Mouse (Mus musculus): Measurements from ENCODE around the gene Snap91. TPM values are rescaled to one million over a fixed set of nuclear protein-coding genes. Genes with fewer than 3 reads are reported as not detected.

Snap91 gene
- polyA plus RNA-seq, 1 experiment from 2014 or later, result 8.4 TPM

DNA sequence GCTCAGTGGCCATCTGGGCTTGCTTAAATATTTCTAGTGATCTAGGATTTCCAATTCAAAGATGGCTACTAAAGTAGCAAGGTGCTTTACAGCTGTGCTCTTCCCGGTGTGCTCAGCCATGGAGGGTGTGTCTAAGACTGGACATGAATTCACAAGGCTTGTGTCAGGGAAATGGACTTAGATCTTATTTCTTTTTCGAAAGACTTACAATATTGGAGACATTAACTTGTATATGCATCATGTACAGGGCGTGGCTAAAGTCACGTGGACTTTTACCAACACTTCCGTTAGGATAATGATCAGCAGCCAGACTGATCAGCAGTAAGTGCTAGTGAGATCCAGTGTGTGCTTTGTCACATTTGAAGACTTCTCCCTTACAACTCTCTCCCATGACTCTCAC lies 160.2 kb downstream of the Snap91 start:
- 89% methylated on average over 5 of the region's 5 CpGs for WGBS
- H3K4me2 ChIP-seq (replicated peaks), result no peak overlapping the region
- no peaks in the 10 kb centered on the region for H3K9me3 ChIP-seq
- no peak overlapping the region for H3K9ac ChIP-seq
- no peaks in the 10 kb centered on the region for H3K36me3 ChIP-seq
- H3K27ac ChIP-seq, result no peak overlapping the region
- no peaks in the 10 kb centered on the region for H3K27me3 ChIP-seq
- H3K4me1 ChIP-seq, result no peaks in the 10 kb centered on the region
- ATAC-seq (ENCODE audit: insufficient number of reproducible peaks, insufficient read depth, low FRiP score, low TSS enrichment), result no peak
- H3K4me3 ChIP-seq, result no peak overlapping the region

GRCm38 (mm10) chr9:86717119-86717518 lies 163.3 kb downstream of the Snap91 start:
- Histone ChIP-seq H3K9me3 (no peaks in the 10 kb centered on the region), H3K36me3 (no peaks in the 10 kb centered on the region), H3K4me1 (no peaks in the 10 kb centered on the region), H3K4me3 (no peak overlapping the region), H3K4me2 (replicated peaks) (no peak overlapping the region), H3K27ac (no peak overlapping the region), H3K27me3 (no peaks in the 10 kb centered on the region), H3K9ac (no peak overlapping the region)
- 64% methylated on average over 5 of the region's 5 CpGs for WGBS
- ATAC-seq (ENCODE audit: insufficient number of reproducible peaks, insufficient read depth, low FRiP score, low TSS enrichment), result no peak

DNA sequence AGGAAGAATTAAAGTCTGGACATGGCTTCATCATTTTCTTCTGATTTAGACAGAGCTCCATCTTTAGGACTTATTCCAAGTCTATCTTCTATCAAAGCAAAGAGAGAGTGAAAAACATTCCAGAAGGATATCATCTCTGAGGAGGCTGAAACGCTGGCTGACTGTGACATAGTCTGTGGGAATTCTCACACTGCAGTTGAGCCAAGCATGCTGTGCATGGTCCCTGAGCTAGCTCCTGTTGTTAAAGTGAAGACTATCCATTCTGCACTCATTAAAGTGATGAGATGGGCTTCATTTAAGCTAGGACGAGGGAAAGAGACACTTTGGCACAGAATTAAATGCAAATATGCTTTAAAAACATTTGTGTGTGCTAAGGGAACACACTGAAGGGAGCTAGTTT lies 163.9 kb downstream of the Snap91 start:
- no peak for ATAC-seq (ENCODE audit: insufficient number of reproducible peaks, insufficient read depth, low FRiP score, low TSS enrichment)
- 69% methylated on average over 2 of the region's 2 CpGs for WGBS
- Histone ChIP-seq H3K4me1 (no peaks in the 10 kb centered on the region), H3K9ac (no peak overlapping the region), H3K27me3 (no peaks in the 10 kb centered on the region), H3K36me3 (no peaks in the 10 kb centered on the region), H3K4me2 (replicated peaks) (no peak overlapping the region), H3K4me3 (no peak overlapping the region), H3K27ac (no peak overlapping the region), H3K9me3 (no peaks in the 10 kb centered on the region)

Other genes starting within 250 kb of the Snap91 start
- 15.2 and 17.8 TPM in 2 replicates for gene Me1, start 184.7 kb downstream of the Snap91 start, polyA plus RNA-seq (2016; fragmentation: Nextera tagmentation; extraction: Ambion mirVana)
- 11.8 and 14.9 TPM in 2 replicates for gene Prss35, start 137.0 kb downstream of the Snap91 start, polyA plus RNA-seq (2016; fragmentation: Nextera tagmentation; extraction: Ambion mirVana)
- gene Ripply2, start 134.9 kb upstream of the Snap91 start, polyA plus RNA-seq (2016; fragmentation: Nextera tagmentation; extraction: Ambion mirVana), result not detected in 2 replicates
- gene Cyb5r4, start 141.4 kb upstream of the Snap91 start, polyA plus RNA-seq (2016; fragmentation: Nextera tagmentation; extraction: Ambion mirVana), result 54.6 and 58.3 TPM in 2 replicates